Mouse (Mus musculus): ENCODE results near the gene 9430097D07Rik.
A peak's percentile ranks its signal among the peaks of the same experiment; 100 is the strongest.

9430097D07Rik gene

DNA sequence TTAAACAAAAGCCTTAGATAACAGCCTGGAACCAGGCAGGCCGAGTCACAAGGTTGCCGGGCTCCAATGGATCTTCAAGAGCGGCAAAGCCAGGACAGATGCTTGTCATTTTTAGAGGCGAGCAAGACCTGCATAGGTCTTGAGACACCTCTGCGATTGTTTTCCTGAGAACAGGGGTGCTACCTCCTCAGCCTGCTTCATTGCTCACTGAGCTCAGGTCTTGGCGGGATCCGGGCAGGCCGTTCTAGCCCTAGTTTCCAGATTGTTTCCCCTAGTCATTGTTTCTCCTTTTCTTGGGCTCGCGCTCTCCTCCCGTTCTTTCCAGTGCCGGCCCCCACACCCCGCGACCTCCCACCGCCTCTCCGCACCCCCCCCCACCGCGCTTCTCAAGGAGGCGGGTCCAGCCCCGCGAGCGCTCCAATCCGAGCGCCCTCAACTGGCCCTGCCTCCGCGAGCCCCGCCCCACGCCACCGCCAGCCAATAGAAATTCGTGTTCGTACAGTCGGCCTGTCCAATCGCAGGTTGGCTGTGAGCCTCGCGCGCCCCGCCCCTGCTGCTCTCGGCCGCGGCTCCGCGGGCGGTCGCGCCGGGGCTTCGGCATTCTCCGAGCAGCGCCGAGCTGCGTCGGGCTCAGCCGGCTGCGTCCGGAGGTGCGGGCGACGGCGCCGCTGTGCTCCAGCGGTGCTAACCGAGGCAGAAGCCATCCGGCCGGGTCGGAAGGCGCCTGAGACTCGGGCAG, 40.6 kb downstream of the 9430097D07Rik start, which contains the start of gene Fam102a:
Gene Fam102a, plus strand, starts transcription at position 600 of the 739 bp plus-strand sequence.
- DNase-seq (ENCODE audit: low spot score) = peak; percentile 91

DNA sequence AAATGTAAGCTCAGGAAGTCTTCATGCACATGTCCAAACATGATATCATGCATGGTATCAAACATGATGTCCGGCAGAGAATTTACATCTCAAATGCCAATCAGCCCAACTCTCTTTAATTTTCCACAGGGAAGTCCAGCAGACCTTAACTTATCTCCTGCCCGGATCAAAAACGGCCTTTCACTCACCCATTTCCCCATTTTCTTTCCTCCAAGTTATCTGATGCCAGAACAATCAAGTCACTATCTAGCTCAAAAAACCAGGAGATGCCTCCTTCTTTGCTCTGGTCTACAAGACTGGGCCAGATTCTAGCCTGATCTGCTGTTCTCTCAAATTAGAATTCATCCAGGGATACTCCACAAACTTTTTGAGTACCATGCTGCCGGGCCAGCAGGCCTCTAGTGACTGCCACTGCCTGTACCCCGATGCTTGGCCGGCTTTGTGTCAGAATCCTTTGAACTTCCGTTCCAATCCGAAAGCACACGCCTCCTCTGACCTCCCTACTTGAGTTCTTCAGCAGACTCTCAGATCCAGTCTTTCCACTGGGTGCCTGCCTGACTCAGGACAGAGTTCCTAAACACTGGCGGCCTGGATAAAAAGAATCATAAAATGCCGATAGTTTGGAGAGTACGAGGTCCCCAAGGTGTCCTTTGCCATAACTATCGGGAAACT, 41.3 kb downstream of the 9430097D07Rik start:
- no peak for DNase-seq (ENCODE audit: low spot score)

DNA sequence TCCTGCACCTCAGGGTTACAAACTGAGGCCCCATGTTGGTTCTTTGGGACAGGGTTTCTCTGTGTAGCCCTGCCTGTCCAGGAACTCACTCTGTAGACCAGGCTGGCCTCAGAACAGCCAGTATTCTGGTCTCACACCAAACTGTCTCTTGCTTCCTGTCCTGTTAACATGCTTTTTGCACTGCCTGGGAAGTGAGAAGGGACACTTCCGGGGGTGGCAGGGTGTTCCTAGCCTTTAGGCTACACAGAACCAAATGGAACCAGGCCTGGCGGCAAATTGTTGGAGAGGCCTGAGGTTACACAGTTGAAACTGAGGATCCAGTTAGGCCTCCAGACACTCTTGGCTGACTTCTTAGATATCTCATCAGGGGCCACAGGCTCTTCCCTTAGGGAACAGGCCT, 42.3 kb downstream of the 9430097D07Rik start:
- no peak for DNase-seq (ENCODE audit: low spot score)

DNA sequence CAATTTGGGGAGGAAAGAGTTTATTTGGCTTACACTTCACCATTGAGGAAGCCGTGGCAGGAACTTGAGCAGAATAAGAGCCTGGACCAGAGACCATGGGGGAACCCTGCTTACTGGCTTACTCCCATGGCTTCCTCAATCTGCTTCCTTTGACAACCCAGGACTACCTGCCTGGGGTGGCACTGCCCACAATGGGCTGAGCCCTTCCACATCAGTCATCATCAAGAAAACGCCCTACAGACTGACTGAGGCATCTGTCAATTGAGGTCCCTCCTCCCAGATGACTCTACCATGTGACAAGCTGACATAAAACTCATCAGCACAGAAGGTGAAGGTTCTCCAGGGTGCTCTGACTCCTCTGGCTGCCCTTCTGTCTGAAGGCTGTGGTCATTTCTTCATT, 45.0 kb downstream of the 9430097D07Rik start:
- no peak for DNase-seq (ENCODE audit: low spot score)

DNA sequence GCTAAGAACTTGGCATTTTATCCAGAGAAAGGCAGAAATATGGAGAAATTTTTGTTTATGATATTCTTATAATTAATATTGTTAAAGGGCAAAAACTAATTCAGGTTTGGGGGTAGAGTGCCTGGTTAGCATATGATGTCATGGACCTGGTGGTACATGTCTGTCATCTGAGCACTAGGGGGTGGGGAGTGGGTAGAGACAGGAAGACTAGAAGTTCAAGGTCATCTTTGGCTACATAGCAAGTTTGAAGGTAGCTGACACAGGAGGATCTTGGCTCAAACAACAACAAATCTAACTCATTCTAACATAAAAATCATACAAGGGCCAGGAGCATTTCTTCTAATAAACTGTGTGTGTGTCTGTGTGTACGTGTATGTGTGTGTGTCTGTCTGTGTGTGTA, 47.2 kb downstream of the 9430097D07Rik start:
- no peak for DNase-seq (ENCODE audit: low spot score)

DNA sequence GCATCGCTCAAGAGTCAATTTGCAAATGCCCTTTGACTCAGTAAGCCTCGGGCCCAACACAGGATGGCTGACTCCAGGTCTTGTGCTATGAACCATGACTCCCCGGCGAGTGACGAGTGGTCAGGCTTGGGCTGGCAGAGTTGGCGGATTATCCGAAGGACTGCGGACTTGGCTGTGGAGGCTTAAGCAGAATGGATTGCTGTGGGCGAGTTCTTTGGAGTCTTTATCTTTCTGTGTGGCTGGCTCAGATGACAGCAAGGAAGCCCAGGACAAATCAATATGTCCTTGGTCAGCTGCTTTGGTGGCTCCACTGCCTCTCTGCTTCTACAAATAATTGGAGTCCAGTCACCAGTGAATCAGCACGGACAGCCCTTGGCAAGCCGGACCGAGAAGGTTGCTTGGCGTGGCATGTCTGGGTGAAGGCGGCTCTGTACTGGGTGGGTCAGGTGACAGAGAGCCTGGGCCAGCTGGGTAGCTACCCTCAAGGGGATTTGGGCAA, 48.0 kb downstream of the 9430097D07Rik start:
- no peak for DNase-seq (ENCODE audit: low spot score)

DNA sequence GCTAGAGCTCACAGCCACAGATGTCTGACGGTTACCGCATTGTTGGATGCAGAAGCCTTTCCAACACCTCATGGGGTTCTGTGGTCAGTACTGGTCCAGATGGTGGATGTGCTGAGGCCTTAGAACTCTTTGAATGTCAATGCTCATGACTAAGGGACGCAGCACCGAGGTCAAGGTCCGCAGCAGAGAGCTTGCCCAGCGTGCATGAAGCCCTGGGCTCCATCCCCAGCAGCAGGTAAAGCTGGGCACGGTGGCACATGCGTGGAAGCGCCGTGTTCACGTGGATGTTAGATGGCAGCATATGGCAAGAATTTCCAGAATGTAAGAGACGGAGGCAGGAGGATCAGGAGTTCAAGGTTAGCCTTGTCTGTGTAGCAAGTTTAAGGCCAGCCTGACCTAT, 49.7 kb downstream of the 9430097D07Rik start:
- DNase-seq (ENCODE audit: low spot score) = no peak

DNA sequence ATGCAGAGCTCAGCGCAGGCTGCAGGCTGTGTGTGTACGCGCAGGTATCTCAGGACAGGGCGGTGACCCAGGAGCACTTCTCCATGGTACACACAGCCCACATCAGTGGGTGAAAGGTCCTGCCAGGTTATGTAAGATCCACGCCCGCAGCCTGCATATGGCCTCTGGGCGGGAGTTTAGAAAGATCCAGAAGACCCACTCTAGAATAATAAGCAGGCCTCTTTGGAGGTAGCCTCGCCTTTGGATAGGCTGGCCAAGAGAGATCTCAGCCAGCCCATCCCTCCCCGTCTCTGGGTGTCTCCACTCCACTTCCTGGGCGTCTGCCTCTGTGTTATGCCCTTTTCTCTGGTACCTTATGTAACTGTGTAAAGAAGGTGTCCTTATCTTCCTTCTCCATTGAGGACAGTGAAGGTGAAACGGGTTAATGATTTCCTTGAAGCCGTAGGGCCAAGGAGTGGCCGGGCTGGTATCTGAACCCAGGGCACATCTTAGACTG, 50.9 kb downstream of the 9430097D07Rik start:
- no peak for DNase-seq (ENCODE audit: low spot score)

All from ovary, postnatal 10 days (tissue).